Mouse (Mus musculus) midbrain, embryonic 16.5 days (tissue): ENCODE measurements around the gene Kndc1. TPM values are rescaled to one million over a fixed set of nuclear protein-coding genes. Genes with fewer than 3 reads are reported as not detected.
A peak's percentile ranks its signal among the peaks of the same experiment; 100 is the strongest.

Experiments
- ATAC-seq: fragments of 200-750 bp; cut with Nextera tagmentation; 2 replicates; pipeline ENCODE4 v1.8.0; 2017; ENCODE audit warnings: moderate TSS enrichment
- H3K27ac ChIP-seq: fragments of 300-500 bp; sonication (generic); 2 replicates; pipeline ENCODE4 v1.5.1; 2014; ENCODE audit warnings: mild to moderate bottlenecking, low read length, mixed read lengths
- H3K27me3 ChIP-seq: fragments of 300-500 bp; sonication (generic); 2 replicates; pipeline ENCODE4 v1.6.1; 2014; ENCODE audit warnings: low read depth, low read length, mixed read lengths; ENCODE audit not compliant: control insufficient read depth, insufficient read depth
- H3K36me3 ChIP-seq: fragments of 300-500 bp; sonication (generic); 2 replicates; pipeline ENCODE4 v1.6.1; 2014; ENCODE audit warnings: mild to moderate bottlenecking, low read length, moderate library complexity, mixed read lengths; ENCODE audit not compliant: control insufficient read depth, insufficient read depth
- H3K4me1 ChIP-seq: fragments of 300-500 bp; sonication (generic); 2 replicates; pipeline ENCODE4 v1.6.1; 2014; ENCODE audit warnings: mild to moderate bottlenecking, low read length, mixed read lengths; ENCODE audit not compliant: control insufficient read depth, insufficient read depth
- H3K4me2 ChIP-seq: fragments of 300-500 bp; sonication (generic); 2 replicates; pipeline ENCODE4 v1.6.1; 2014; ENCODE audit warnings: mild to moderate bottlenecking, low read length, mixed read lengths
- H3K4me3 ChIP-seq: fragments of 300-500 bp; sonication (generic); 2 replicates; pipeline ENCODE4 v1.5.1; 2014; ENCODE audit warnings: low read depth, mild to moderate bottlenecking, low read length, moderate library complexity, mixed read lengths
- H3K9ac ChIP-seq: fragments of 300-500 bp; sonication (generic); 2 replicates; pipeline ENCODE4 v1.6.1; 2014; ENCODE audit warnings: low read depth, low read length, mixed read lengths
- H3K9me3 ChIP-seq: fragments of 300-500 bp; sonication (generic); replicated peaks from 2 replicates; pipeline ENCODE4 v1.6.1; 2014; ENCODE audit warnings: mild to moderate bottlenecking, low read length, mixed read lengths; ENCODE audit not compliant: control insufficient read depth, poor library complexity, severe bottlenecking
- WGBS: fragments of 180-500 bp; shearing (Covaris S2); extraction: QIAGEN DNeasy Blood & Tissue Kit; methylation state at CpG from one replicate; pipeline ENCODE4 v1.1.7; 2014; 5-methylcytosine and 5-hydroxymethylcytosine counted together
- polyA plus RNA-seq: library from polyadenylated mRNA; unstranded; fragments of >200 nt; fragmentation: Nextera tagmentation; extraction: Ambion mirVana; gene quantifications from 2 replicates; pipeline ENCODE4 v1.2.1, GENCODE M21; 2015

Kndc1 gene
- polyA plus RNA-seq, 1 experiment from 2014 or later: 23.6 TPM

DNA sequence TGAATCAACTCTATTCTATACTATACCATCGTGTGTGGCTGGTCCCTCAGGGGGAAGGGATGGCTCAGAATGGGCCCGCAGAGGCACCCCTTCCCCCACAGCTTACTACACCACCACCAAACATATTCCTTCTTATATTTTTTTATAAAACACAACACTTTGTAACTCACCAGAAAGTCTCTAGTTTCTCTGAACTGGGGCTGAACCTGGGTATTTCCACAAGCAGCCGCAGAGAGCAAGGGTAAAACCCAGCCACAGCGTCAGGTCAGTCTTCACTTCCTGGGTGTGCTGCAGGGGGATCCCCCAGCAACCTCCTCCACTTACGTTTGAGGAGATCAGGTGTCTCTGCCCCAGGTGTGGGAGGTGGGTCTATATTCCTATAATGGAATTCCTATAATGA, 73.9 kb downstream of the Kndc1 start:
- 49% methylated on average over 5 of the region's 5 CpGs for WGBS
- no peaks in the 10 kb centered on the region for H3K4me1 ChIP-seq
- H3K36me3 ChIP-seq: no peaks in the 10 kb centered on the region
- H3K27ac ChIP-seq: no peak overlapping the region
- H3K4me3 ChIP-seq: no peak overlapping the region
- no peak for ATAC-seq
- H3K9me3 ChIP-seq: no peaks in the 10 kb centered on the region
- H3K4me2 ChIP-seq: no peak overlapping the region
- H3K27me3 ChIP-seq: no peaks in the 10 kb centered on the region
- H3K9ac ChIP-seq: no peak overlapping the region

DNA sequence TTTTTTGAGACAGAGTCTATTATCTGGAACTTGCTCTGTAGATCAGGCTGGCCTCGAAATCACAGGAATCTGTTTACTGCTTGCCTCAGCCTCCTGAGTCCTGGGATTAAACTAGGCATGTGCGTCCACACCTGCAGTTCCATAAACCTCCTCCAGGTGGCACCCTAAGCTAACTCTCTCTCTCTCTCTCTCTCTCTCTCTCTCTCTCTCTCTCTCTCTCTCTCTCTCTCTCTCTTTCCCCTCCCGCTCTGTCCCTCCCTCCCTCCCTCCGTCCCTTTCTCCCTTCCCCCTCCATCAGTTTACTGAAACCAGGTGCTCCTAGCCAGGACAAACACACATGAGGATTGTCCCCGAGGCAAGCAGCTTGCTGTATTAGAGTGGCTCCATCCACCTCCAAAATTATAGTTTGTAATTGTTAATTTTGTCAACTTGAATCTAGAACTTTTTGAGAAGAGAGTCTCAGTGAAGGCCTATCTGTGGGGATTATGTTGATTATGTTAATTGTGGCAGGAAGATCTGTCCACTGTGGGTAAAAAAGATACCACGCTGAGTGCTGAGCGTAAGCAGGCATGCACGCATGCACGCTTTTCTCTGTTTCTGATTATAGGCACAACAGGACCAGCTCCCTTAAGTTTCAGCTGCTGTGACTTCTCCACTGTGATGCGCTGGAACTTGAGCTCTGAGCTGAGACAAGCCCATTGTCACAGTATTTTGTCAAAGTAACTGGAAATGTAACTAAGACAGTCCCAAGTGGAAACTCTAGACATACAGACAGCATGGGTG, 75.0 kb downstream of the Kndc1 start:
- H3K4me3 ChIP-seq: no peak overlapping the region
- 32% methylated on average over 10 of the region's 10 CpGs for WGBS
- H3K9ac ChIP-seq: no peak overlapping the region
- H3K27ac ChIP-seq: no peak overlapping the region
- no peak overlapping the region for H3K4me2 ChIP-seq
- no peaks in the 10 kb centered on the region for H3K9me3 ChIP-seq
- no peaks in the 10 kb centered on the region for H3K27me3 ChIP-seq
- H3K36me3 ChIP-seq: no peaks in the 10 kb centered on the region
- H3K4me1 ChIP-seq: no peaks in the 10 kb centered on the region
- no peak for ATAC-seq

DNA sequence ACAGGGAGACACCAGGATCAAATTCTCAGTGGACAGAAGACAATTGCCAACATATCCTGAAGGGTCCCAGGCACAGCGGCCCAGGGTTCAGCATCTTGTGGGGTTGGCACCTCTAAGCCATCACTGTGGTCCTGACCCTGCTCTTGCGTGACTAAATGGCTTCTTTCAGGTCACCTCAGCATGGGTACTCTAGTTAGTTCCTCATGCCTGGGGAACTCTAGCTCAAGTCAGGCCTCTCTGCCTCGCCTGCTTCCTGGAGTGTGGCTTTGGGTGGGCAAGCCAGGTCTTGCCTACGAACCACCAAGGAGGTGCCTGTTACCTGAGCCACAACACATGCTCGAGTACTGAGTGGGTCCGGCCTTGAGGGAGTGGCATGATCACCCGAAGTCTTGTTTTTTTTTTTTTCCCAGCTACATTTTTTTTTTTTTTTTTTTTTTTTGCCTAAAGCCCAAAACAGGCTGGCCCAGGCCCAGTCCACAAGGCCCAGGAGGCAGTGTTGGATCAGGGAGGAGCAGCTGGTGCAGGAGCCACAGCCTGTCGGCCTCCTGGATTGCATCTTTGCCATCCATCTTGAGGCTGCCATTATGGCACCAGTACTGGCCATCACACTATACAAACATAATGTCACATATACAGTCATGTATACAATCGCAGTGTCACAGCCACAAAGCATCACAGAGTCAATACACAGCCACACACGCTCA, 75.9 kb downstream of the Kndc1 start:
- H3K27ac ChIP-seq: no peak overlapping the region
- no peaks in the 10 kb centered on the region for H3K4me1 ChIP-seq
- no peak overlapping the region for H3K9ac ChIP-seq
- no peaks in the 10 kb centered on the region for H3K36me3 ChIP-seq
- no peak for ATAC-seq
- H3K27me3 ChIP-seq: no peaks in the 10 kb centered on the region
- no peaks in the 10 kb centered on the region for H3K9me3 ChIP-seq
- H3K4me3 ChIP-seq: no peak overlapping the region
- H3K4me2 ChIP-seq: no peak overlapping the region
- 87% methylated on average over 10 of the region's 10 CpGs for WGBS

DNA sequence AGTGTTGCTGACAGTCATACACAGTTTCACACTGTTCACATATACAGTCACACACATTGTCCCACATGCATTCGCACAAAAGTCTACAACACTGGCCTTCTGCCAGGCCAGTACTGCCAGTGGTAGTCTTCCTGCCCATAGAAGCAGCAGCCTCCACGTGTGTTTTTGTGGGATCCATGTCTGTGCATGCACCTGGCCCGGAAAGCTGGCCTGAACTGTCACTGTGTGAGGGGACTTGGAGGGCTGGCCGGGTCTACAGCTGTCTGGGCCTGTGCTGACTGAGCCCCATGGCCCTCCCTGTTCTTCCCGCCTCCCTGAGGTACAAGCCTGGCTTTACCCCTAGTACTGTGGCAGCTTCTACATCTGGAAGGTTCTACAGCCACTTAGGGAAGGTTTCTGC, 76.5 kb downstream of the Kndc1 start:
- Histone ChIP-seq H3K4me2 (no peak overlapping the region), H3K4me1 (no peaks in the 10 kb centered on the region), H3K27me3 (no peaks in the 10 kb centered on the region), H3K9ac (no peak overlapping the region), H3K4me3 (no peak overlapping the region), H3K27ac (no peak overlapping the region), H3K36me3 (no peaks in the 10 kb centered on the region), H3K9me3 (no peaks in the 10 kb centered on the region)
- no peak for ATAC-seq
- WGBS: 87% methylated on average over 5 of the region's 5 CpGs

DNA sequence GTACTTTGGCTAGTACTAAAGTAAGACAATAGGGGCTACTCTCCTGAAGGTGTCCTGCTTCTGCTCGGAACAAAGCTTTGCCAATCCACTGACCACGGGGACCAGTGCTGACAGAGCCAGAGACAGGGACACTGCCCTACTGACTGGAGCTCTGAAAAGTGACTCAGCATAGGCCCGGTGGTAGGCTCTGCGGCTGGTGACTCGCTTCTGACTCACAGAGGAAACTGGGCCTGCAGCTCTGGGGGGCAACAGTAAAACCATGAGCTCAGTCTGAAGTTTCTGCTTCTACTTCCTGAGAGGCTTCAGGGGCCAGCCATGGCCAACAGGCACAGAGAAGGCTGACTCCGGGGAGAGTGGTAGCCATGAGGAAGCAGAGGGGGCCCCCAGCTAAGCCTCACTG, 76.9 kb downstream of the Kndc1 start:
- Histone ChIP-seq H3K36me3 (no peaks in the 10 kb centered on the region), H3K4me2 (no peak overlapping the region), H3K27ac (no peak overlapping the region), H3K4me1 (no peaks in the 10 kb centered on the region), H3K4me3 (no peak overlapping the region), H3K27me3 (no peaks in the 10 kb centered on the region), H3K9me3 (no peaks in the 10 kb centered on the region), H3K9ac (no peak overlapping the region)
- ATAC-seq: no peak
- WGBS: 75% methylated on average over 6 of the region's 6 CpGs

DNA sequence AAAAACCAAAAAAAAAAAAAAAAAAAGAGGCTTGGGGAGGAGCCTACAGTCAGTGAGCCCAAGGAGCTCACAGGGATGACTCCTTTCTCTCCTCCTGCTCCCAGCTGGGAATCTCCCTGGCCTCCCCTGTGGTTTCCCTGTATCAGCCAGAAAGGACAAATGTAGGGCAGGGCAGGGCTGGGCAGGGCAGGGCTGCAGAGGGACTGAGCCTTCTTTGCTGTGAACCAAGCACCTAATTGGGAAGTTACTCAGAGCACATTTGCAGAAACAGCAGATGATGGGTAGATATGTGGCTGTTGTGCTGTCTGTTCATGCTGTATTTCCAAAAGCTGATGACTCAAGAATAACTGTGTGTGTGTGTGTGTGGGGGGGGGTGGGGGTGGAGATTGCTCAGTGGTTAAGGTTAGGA, 78.4 kb downstream of the Kndc1 start:
- no peak for ATAC-seq
- Histone ChIP-seq H3K4me3 (no peak overlapping the region), H3K27ac (no peak overlapping the region), H3K36me3 (no peaks in the 10 kb centered on the region), H3K4me1 (no peaks in the 10 kb centered on the region), H3K9ac (no peak overlapping the region), H3K4me2 (no peak overlapping the region), H3K27me3 (no peaks in the 10 kb centered on the region), H3K9me3 (no peaks in the 10 kb centered on the region)

DNA sequence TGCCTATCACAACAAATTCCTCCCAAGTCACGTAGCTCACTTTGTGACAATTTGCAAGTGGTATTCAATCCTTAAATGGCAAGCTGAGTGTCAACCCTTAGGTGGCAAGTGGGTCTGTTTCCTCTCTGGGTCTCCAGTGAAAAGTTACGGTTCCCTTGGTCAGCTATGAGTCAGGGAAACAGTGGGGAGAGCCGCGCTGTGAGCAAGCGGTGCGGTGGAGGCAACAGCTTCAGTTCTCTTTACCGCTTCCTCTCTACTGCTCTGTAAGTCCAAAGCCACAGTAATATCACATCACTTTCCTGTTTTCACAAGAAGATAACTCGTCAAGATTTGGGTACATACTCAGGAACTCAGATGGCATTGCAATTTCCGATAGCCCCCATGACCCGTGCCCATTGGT, 79.8 kb downstream of the Kndc1 start:
- H3K27me3 ChIP-seq: no peaks in the 10 kb centered on the region
- H3K4me1 ChIP-seq: peaks cover 4% of the 10 kb centered on the region; the same call in 1 of the 2 replicates
- H3K9ac ChIP-seq: no peak overlapping the region
- no peak for ATAC-seq
- H3K4me3 ChIP-seq: no peak overlapping the region
- H3K27ac ChIP-seq: no peak overlapping the region
- H3K36me3 ChIP-seq: no peaks in the 10 kb centered on the region
- WGBS: 91% methylated on average over 10 of the region's 10 CpGs
- H3K9me3 ChIP-seq: no peaks in the 10 kb centered on the region
- H3K4me2 ChIP-seq: no peak overlapping the region

DNA sequence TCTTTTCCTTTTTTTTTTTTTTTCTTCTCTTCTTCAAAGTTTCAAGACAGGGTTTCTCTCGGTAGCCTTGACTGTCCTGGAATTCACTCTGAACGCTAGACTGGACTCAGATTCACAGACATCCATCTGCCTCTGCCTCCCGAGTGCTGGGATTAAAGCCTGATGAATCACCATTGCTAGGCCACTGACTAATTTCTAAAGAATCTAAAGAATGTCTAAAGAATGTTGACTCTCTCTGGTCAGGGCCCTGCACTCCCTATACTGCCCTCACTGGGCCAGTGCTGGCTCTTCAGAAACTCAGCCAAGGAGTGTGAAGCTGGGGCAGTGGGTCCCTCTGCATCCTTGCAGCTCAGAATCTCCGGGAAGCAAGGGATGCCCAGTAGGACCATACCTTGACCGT, 81.0 kb downstream of the Kndc1 start:
- H3K36me3 ChIP-seq: no peaks in the 10 kb centered on the region
- ATAC-seq: no peak
- H3K27ac ChIP-seq: no peak overlapping the region
- no peaks in the 10 kb centered on the region for H3K27me3 ChIP-seq
- H3K4me3 ChIP-seq: no peak overlapping the region
- no peak overlapping the region for H3K4me2 ChIP-seq
- 57% methylated on average over 5 of the region's 5 CpGs for WGBS
- H3K4me1 ChIP-seq: peaks cover 4% of the 10 kb centered on the region; the same call in 1 of the 2 replicates
- H3K9me3 ChIP-seq: no peaks in the 10 kb centered on the region
- H3K9ac ChIP-seq: no peak overlapping the region

DNA sequence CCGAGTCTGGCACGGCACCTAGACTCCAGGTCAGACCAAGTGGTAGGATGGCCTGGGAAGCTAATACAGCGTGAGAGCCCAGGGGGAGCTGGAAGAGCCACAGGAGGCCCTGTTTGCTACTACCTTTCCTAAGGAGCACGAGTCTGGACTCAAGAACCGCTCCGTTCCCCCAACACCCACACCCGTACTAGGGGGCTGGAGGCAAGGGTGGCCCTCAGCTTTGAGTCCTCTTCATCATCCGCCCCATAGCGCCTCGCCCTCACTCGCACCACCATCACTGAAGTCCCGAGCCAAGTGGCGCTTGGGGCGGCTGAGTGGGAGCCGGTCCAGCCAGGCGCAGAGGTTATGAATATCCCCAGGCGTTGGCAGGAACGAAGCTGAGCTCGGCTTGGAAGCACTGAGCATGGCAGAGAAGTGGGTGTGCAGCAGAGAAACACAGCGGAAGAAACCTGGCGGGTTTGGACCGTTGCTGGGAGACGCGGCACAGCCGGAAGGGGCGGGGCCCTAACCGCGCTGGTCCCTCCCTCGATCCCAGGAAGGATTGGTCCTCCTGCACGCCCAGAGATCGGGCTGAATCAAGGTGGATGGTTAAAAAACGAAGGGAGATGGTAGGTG, 83.9 kb downstream of the Kndc1 start, which contains the start of gene 6430531B16Rik:
TSS of gene 6430531B16Rik (minus strand) at position 478 of the 615 bp plus-strand sequence.
- Histone ChIP-seq H3K4me3 (peak within 1 kb of the TSS; percentile 55), H3K36me3 (no peaks in the 10 kb centered on the region), H3K4me1 (peaks cover 4% of the 10 kb centered on the region; the same call in 1 of the 2 replicates), H3K27me3 (no peaks in the 10 kb centered on the region), H3K27ac (peak within 1 kb of the TSS; percentile 62), H3K4me2 (peak within 1 kb of the TSS; percentile 91), H3K9ac (peak within 1 kb of the TSS; percentile 75), H3K9me3 (no peaks in the 10 kb centered on the region)
- ATAC-seq: peak; percentile 98
- 3% methylated on average over 32 of the region's 32 CpGs for WGBS
